Mouse (Mus musculus): Measurements from ENCODE around the gene Lzts2. TPM values are rescaled to one million over a fixed set of nuclear protein-coding genes. Genes with fewer than 3 reads are reported as not detected.
A peak's percentile ranks its signal among the peaks of the same experiment; 100 is the strongest.

Gene Lzts2
- polyA plus RNA-seq, 1 experiment from 2014 or later, result 6.8 TPM

DNA sequence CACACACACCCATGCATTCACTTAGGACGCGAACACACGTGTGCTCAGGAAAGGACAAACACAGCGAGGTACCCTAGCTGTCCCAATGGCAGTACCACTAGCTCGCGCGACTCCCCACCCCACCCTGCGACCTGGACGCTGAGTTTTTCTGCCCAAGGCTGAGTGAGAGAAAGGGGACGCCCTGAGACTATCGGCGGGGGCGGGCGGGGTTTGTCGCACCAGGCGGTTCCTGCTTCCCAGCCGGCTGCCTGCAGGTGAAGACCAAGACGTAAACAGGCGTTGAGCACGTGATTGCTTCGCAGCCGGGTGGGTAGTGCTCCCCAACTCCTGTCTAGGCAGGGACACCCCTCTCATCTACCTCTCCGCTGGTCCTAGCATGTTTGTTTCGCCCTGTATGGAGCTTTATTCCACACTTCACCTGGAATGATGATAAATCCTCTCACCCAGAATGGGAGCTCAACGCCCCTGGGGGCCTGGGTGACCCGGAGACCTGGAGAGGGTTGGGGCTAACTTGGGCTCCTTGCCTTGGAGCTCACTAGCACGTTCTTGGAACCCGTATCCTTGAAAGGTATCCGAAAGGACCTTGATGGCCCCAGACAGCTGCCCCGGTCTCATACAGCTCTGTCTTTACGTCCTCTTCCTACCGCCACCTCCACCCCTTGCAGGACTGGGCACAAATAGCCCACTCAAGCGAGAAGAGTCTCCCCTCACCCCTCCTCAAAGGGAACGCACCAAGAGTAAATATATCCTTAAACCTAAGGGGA lies 1.5 kb downstream of the Lzts2 start:
- peak overlapping the region; percentile 94 for H3K4me2 ChIP-seq
- H3K4me3 ChIP-seq (replicated peaks), result peak overlapping the region; percentile 63
- WGBS (ENCODE audit: insufficient replicate concordance), result under 1% methylated on average over 34 of the region's 34 CpGs
- no peaks in the 10 kb centered on the region for H3K9me3 ChIP-seq (replicated peaks)
- peak overlapping the region; percentile 57 for H3K9ac ChIP-seq
- H3K36me3 ChIP-seq (replicated peaks), result peaks cover 18% of the 10 kb centered on the region
- peak; percentile 16; the same call in 1 of the 2 replicates for ATAC-seq (ENCODE audit: insufficient read depth)
- peaks cover 62% of the 10 kb centered on the region for H3K4me1 ChIP-seq (replicated peaks)
- peaks cover 33% of the 10 kb centered on the region for H3K27me3 ChIP-seq
- peak overlapping the region; percentile 70 for H3K27ac ChIP-seq (replicated peaks)

DNA sequence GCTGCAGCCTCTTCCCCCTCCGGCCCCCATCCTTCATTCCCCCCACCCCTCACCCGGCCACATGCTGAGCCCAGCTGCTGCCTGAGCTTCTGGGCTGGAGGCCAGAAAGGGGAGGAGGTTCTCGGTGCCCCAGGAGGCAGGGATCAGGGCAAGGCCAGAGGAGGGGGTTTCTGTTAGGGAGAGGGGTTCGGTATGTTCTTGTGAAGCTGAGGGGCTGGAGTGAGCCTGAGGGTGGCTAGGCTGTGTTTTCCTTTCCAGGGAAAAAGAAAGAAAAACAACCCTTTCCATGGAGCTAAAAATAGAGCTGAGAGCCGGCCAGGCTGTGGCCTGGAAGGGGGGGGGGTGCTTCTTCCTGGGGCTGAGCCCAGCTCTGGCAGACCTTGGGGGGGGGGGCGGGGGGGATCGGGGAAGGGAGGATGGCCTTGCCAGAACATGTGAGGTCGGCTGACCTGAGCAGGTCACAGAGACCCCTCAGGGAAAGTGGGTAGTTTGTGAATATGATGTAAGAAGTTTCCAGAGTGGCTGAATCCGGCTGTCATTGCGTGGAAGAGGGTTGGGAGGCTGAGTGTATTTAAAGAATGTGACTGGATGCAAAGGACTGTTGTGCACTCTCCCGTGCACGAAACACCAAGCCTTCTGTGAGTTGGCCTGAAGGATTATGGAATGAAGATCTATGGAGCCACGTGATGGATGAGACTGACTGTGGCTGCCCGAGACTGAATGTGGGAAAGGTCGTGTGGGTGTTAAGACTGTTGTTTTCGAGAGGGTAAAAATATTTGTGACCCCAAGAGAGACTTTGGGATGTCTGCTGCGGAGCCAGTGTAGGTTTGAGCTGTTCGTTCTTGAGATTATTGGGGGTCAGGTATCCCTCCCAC lies 2.4 kb downstream of the Lzts2 start:
- Histone ChIP-seq H3K27ac (replicated peaks) (peak overlapping the region; percentile 70), H3K9ac (peak overlapping the region; percentile 57; the same call in 1 of the 2 replicates), H3K4me2 (peak overlapping the region; percentile 94), H3K4me3 (replicated peaks) (peak overlapping the region; percentile 63), H3K36me3 (replicated peaks) (peaks cover 10% of the 10 kb centered on the region), H3K9me3 (replicated peaks) (no peaks in the 10 kb centered on the region), H3K27me3 (peaks cover 33% of the 10 kb centered on the region), H3K4me1 (replicated peaks) (peaks cover 62% of the 10 kb centered on the region)
- no peak for ATAC-seq (ENCODE audit: insufficient read depth)
- under 1% methylated on average over 18 of the region's 18 CpGs for WGBS (ENCODE audit: insufficient replicate concordance)

DNA sequence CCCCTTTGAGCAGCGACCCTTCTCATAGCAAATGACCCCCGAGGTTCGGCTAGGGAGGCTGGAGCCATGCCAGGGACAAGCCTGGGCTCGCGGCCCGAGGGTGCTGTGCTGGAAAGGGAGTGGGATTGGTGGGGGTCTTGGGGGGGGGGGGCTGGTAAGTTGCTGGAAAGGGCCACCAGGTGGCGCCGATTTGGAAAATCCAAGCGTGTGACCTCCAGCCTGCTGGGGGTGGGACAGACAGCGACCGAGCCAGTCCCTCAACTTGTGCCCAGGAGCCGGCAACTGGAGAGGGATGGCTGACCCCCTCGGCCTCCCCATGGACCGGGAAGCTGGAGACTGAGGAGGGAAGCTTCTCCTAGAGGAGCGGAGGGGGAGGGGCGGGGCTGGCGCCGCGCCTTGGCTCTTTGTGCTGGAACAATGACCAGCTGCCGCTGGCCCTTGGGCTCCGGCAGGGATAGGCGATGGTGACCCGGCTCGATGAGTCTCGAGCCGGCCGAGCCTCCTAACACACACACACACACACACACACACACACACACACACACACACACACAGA lies 3.1 kb downstream of the Lzts2 start:
- Histone ChIP-seq H3K4me2 (peak overlapping the region; percentile 94), H3K4me3 (replicated peaks) (peak overlapping the region; percentile 63), H3K9me3 (replicated peaks) (no peaks in the 10 kb centered on the region), H3K36me3 (replicated peaks) (peaks cover 2% of the 10 kb centered on the region; the same call in 1 of the 2 replicates), H3K27me3 (peaks cover 33% of the 10 kb centered on the region), H3K27ac (replicated peaks) (peak overlapping the region; percentile 70), H3K9ac (peak overlapping the region; percentile 57; the same call in 1 of the 2 replicates), H3K4me1 (replicated peaks) (peaks cover 62% of the 10 kb centered on the region)
- peak; percentile 16; the same call in 1 of the 2 replicates for ATAC-seq (ENCODE audit: insufficient read depth)
- WGBS (ENCODE audit: insufficient replicate concordance), result 0% methylated on average over 27 of the region's 27 CpGs

DNA sequence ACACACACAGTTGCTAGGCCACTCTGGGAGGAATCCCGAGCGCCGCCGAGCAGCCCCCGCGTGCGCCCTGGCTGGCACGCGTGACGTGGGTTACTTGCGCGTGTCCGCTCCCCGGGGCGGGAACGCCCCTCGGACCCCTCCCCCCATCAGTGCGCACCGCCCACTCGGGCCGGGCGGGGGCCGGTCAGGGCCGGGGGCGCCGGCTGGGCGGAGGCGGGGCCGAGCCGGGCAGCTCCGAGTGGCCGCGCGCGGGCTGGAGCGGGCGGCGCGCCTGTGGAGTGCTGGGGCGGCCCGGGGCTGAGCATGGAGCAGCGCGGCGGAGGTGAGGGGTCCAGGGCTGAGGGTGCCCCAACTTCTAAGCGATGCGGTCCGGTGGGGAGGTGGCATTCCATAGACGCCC lies 3.7 kb downstream of the Lzts2 start:
- peak overlapping the region; percentile 63 for H3K4me3 ChIP-seq (replicated peaks)
- under 1% methylated on average over 48 of the region's 48 CpGs for WGBS (ENCODE audit: insufficient replicate concordance)
- peak; percentile 52 for ATAC-seq (ENCODE audit: insufficient read depth)
- H3K9me3 ChIP-seq (replicated peaks), result no peaks in the 10 kb centered on the region
- peaks cover 33% of the 10 kb centered on the region for H3K27me3 ChIP-seq
- peak overlapping the region; percentile 70 for H3K27ac ChIP-seq (replicated peaks)
- H3K36me3 ChIP-seq (replicated peaks), result no peaks in the 10 kb centered on the region
- peaks cover 62% of the 10 kb centered on the region for H3K4me1 ChIP-seq (replicated peaks)
- peak overlapping the region; percentile 47 for H3K9ac ChIP-seq
- peak overlapping the region; percentile 94 for H3K4me2 ChIP-seq

DNA sequence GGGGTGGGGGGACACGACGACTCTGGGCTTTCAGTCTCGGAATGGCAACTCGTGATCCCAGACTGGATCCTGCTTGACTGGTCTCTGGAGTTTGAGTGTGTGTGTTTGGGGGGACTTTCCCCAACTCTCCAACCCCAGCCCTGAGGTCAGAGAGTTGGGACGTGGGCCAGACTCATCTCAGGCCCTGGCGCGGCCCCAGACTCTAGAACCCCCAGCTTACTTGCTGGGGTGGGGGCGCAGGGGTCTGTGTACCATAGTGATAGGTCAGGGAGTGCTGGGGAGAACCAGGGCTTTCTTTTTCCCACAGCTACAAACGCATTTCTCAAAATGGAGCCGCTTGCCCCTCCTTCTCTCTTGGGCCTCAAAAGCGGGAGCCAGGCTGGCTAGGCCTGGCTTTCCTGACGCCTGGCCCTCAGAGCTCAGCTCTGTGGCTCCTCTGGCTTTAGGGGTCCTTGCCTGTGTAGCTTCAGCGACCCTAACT lies 4.2 kb downstream of the Lzts2 start:
- WGBS (ENCODE audit: insufficient replicate concordance), result 8% methylated on average over 13 of the region's 13 CpGs
- Histone ChIP-seq H3K4me2 (peak overlapping the region; percentile 94), H3K4me3 (replicated peaks) (peak overlapping the region; percentile 63), H3K36me3 (replicated peaks) (no peaks in the 10 kb centered on the region), H3K27ac (replicated peaks) (peak overlapping the region; percentile 70), H3K27me3 (peaks cover 33% of the 10 kb centered on the region), H3K9ac (peak overlapping the region; percentile 47), H3K9me3 (replicated peaks) (no peaks in the 10 kb centered on the region), H3K4me1 (replicated peaks) (peaks cover 62% of the 10 kb centered on the region)
- ATAC-seq (ENCODE audit: insufficient read depth), result no peak

DNA sequence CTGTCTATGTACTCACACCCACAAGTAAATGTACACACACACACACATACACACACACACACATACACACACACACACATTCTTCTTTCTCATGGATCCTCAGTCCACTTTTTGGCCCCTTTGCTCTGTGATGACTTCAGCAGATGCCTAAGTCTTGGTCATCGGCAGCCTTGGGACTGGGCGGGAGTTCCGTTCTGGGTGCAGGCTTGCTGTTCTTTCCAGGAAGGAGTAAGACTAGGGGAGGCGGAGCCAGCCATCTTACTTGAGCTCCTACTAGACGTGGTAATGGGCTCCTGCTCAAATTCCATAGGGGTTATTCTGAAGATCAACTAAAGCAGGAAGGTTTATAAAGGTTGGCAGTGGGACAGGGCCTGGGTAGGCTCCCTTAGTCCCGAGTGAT lies 6.1 kb downstream of the Lzts2 start:
- H3K9ac ChIP-seq, result no peak overlapping the region
- no peaks in the 10 kb centered on the region for H3K9me3 ChIP-seq (replicated peaks)
- H3K4me1 ChIP-seq (replicated peaks), result peaks cover 45% of the 10 kb centered on the region
- no peak overlapping the region for H3K4me3 ChIP-seq (replicated peaks)
- peaks cover 31% of the 10 kb centered on the region for H3K27me3 ChIP-seq
- ATAC-seq (ENCODE audit: insufficient read depth), result no peak
- 60% methylated on average over 6 of the region's 6 CpGs for WGBS (ENCODE audit: insufficient replicate concordance)
- H3K27ac ChIP-seq (replicated peaks), result no peak overlapping the region
- no peak overlapping the region for H3K4me2 ChIP-seq
- peaks cover 3% of the 10 kb centered on the region; the same call in 1 of the 2 replicates for H3K36me3 ChIP-seq (replicated peaks)

DNA sequence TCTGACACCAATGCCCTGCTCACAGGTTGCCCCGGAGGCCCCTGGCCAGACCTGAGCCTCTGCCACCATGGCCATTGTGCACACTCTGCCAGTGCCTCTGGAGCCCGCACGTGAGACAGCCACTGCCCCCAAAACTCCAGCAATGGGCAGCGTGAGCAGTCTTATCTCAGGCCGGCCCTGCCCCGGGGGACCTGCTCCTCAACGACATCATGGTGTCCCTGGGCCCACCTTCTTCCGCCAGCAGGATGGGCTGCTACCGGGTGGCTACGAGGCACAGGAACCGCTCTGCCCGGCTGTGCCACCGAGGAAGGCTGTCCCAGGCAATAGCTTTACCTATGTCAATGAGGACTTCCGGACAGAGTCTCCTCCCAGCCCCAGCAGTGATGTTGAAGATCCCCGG lies 7.1 kb downstream of the Lzts2 start:
- peaks cover 35% of the 10 kb centered on the region for H3K4me1 ChIP-seq (replicated peaks)
- no peaks in the 10 kb centered on the region for H3K9me3 ChIP-seq (replicated peaks)
- no peak for ATAC-seq (ENCODE audit: insufficient read depth)
- no peak overlapping the region for H3K4me3 ChIP-seq (replicated peaks)
- H3K27me3 ChIP-seq, result peaks cover 21% of the 10 kb centered on the region
- no peak overlapping the region for H3K9ac ChIP-seq
- no peak overlapping the region for H3K27ac ChIP-seq (replicated peaks)
- 68% methylated on average over 15 of the region's 15 CpGs for WGBS (ENCODE audit: insufficient replicate concordance)
- peaks cover 12% of the 10 kb centered on the region; the same call in 1 of the 2 replicates for H3K36me3 ChIP-seq (replicated peaks)
- no peak overlapping the region for H3K4me2 ChIP-seq

DNA sequence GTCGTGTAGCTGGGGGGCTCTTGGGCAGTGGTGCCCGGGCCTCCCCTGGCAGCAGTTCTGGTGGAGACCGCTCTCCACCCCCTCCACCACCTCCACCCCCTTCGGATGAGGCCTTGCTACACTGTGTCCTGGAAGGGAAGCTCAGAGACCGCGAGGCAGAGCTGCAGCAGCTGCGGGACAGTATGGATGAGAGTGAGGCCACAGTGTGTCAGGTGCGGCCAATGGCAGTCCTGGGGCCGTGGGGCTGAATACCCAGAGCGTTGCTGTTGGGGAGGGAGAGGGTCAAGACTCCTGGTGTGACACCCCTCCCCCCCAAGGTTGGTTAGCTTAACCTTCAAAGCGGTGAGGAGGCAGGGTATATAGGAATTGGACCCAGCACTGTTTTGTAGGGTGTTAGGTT lies 9.8 kb downstream of the Lzts2 start:
- Histone ChIP-seq H3K27ac (replicated peaks) (no peak overlapping the region), H3K27me3 (no peaks in the 10 kb centered on the region), H3K4me1 (replicated peaks) (peaks cover 11% of the 10 kb centered on the region), H3K9me3 (replicated peaks) (no peaks in the 10 kb centered on the region), H3K9ac (no peak overlapping the region), H3K4me2 (no peak overlapping the region), H3K36me3 (replicated peaks) (peaks cover 16% of the 10 kb centered on the region; the same call in 1 of the 2 replicates), H3K4me3 (replicated peaks) (no peak overlapping the region)
- 77% methylated on average over 11 of the region's 11 CpGs for WGBS (ENCODE audit: insufficient replicate concordance)
- no peak for ATAC-seq (ENCODE audit: insufficient read depth)

DNA sequence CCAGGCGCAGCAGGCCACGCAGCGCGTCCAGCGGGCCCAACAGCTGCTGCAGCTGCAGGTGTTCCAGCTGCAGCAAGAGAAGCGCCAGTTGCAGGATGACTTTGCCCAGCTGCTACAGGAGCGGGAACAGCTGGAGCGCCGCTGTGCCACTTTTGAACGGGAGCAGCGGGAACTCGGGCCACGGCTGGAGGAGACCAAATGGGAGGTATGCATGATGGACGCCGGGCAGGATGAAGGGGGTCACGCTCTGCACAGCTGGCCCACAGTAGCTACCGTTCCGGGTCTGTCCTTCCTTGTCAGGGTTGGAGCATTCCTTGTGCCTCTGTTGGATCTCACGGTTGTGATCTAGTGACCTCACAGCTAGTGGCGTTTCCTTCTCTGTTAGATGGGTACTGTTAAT lies 10.6 kb downstream of the Lzts2 start:
- Histone ChIP-seq H3K27ac (replicated peaks) (no peak overlapping the region), H3K4me2 (no peak overlapping the region), H3K36me3 (replicated peaks) (peaks cover 16% of the 10 kb centered on the region; the same call in 1 of the 2 replicates), H3K4me1 (replicated peaks) (peaks cover 4% of the 10 kb centered on the region; the same call in 1 of the 2 replicates), H3K9me3 (replicated peaks) (no peaks in the 10 kb centered on the region), H3K4me3 (replicated peaks) (no peak overlapping the region), H3K9ac (no peak overlapping the region), H3K27me3 (no peaks in the 10 kb centered on the region)
- WGBS (ENCODE audit: insufficient replicate concordance), result 91% methylated on average over 20 of the region's 20 CpGs
- ATAC-seq (ENCODE audit: insufficient read depth), result no peak

DNA sequence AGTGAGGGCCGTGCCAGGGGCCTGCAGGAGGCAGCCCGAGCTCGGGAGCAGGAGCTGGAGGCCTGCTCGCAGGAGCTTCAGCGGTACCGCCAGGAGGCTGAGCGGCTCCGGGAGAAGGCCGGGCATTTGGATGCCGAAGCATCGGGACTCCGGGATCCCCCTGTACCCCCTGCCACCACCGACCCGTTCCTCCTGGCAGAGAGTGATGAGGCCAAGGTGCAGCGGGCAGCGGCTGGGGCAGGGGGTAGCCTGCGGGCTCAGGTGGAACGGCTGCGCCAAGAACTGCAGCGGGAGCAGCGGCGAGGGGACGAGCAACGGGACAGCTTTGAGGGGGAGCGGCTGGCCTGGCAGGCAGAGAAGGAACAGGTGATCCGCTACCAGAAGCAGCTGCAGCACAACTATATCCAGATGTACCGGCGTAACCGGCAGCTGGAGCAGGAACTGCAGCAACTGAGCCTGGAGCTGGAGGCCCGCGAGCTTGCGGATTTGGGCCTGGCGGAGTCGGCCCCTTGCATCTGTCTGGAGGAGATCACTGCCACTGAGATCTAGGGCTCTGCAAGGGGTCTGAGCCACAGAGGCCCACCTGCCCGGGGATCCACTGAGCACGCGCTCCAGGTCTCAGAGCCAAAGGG lies 11.8 kb downstream of the Lzts2 start:
- H3K27ac ChIP-seq (replicated peaks), result no peak overlapping the region
- H3K4me2 ChIP-seq, result no peak overlapping the region
- H3K4me1 ChIP-seq (replicated peaks), result peaks cover 13% of the 10 kb centered on the region
- no peak overlapping the region for H3K9ac ChIP-seq
- H3K36me3 ChIP-seq (replicated peaks), result peaks cover 16% of the 10 kb centered on the region; the same call in 1 of the 2 replicates
- WGBS (ENCODE audit: insufficient replicate concordance), result 86% methylated on average over 37 of the region's 37 CpGs
- no peak overlapping the region for H3K4me3 ChIP-seq (replicated peaks)
- no peak for ATAC-seq (ENCODE audit: insufficient read depth)
- H3K9me3 ChIP-seq (replicated peaks), result no peaks in the 10 kb centered on the region
- no peaks in the 10 kb centered on the region for H3K27me3 ChIP-seq
